Mouse (Mus musculus) E14TG2a.4 (cell line): Measurements from ENCODE around the gene 4930451I11Rik.

Source experiments
- CTCF ChIP-seq: conservative IDR thresholded peaks from 2 replicates; pipeline ENCODE4 v1.5.1; 2014; ENCODE audit warnings: low read length
- NANOG ChIP-seq: IDR thresholded peaks from 2 replicates; pipeline ENCODE4 v1.6.1; 2014; ENCODE audit warnings: borderline replicate concordance, low read length, mixed read lengths

- TF ChIP-seq CTCF (no peak), NANOG (no peak)
Observed at GRCm38 (mm10) chr7:126808703-126809455, 22.6 kb downstream of the 4930451I11Rik start.
